Mouse (Mus musculus) CH12.LX (cell line): ENCODE results near the gene Pou2f3. TPM values are rescaled to one million over a fixed set of nuclear protein-coding genes. Genes with fewer than 3 reads are reported as not detected.

Experiments used
- DNase-seq: peaks from one replicate; pipeline ENCODE4 v3.0.0-alpha.2; 2013; ENCODE audit errors: extremely low read depth
- H3K27ac ChIP-seq: 2 replicates; pipeline ENCODE4 v1.5.1; 2012; ENCODE audit warnings: low read depth, mild to moderate bottlenecking, control low read depth, moderate library complexity; ENCODE audit not compliant: insufficient read depth
- H3K27me3 ChIP-seq: replicated peaks from 2 replicates; pipeline ENCODE3; 2012; ENCODE audit warnings: inconsistent platforms
- H3K36me3 ChIP-seq, 2 experiments: replicated peaks in 1 of 2; 2 replicates each; pipeline versions ENCODE3 to v1.6.1; 2012; ENCODE audit warnings: inconsistent platforms in 1 of 2, low read length in 1 of 2, mild to moderate bottlenecking in 1 of 2, mixed read lengths in 1 of 2, moderate library complexity in 1 of 2; ENCODE audit not compliant: control insufficient read depth in 1 of 2, insufficient read depth in 1 of 2
- H3K4me1 ChIP-seq, 2 experiments: 2 replicates each; pipeline ENCODE4 v1.6.1; 2012; ENCODE audit warnings: inconsistent platforms in 1 of 2, moderate library complexity in 1 of 2; ENCODE audit not compliant: insufficient read depth in 2 of 2, control insufficient read depth in 1 of 2
- H3K4me2 ChIP-seq: 2 replicates; pipeline ENCODE4 v1.6.1; 2012; ENCODE audit warnings: low read depth, mild to moderate bottlenecking, control low read depth; ENCODE audit not compliant: poor library complexity, insufficient read depth, severe bottlenecking
- H3K4me3 ChIP-seq, 3 experiments: fragments of 150-350 bp in 1 of 3; sonication (generic) in 1 of 3; replicated peaks in 1 of 3; 2 replicates each; pipeline versions ENCODE3 to v1.5.1; 2011 to 2012; ENCODE audit warnings: low read depth in 2 of 3, low read length in 2 of 3, mild to moderate bottlenecking in 2 of 3, moderate library complexity in 2 of 3, control low read depth in 1 of 3, improper control_type of control experiment in 1 of 3, inconsistent platforms in 1 of 3, mixed read lengths in 1 of 3; ENCODE audit not compliant: poor library complexity in 1 of 3
- H3K79me2 ChIP-seq: replicated peaks from 2 replicates; pipeline ENCODE4 v1.6.1; 2012; ENCODE audit warnings: mild to moderate bottlenecking, moderate library complexity; ENCODE audit not compliant: control insufficient read depth, poor library complexity, insufficient read depth, severe bottlenecking; ENCODE audit errors: extremely low read depth
- H3K9ac ChIP-seq: 2 replicates; pipeline ENCODE4 v1.6.1; 2012; ENCODE audit warnings: low read depth, mild to moderate bottlenecking, control low read depth, moderate library complexity; ENCODE audit not compliant: insufficient read depth
- H3K9me3 ChIP-seq: replicated peaks from 2 replicates; pipeline ENCODE3; 2012; ENCODE audit warnings: low read length, inconsistent platforms, mixed read lengths
- BHLHE40 ChIP-seq: IDR thresholded peaks from 2 replicates; pipeline ENCODE4 v1.6.1; 2011; ENCODE audit warnings: mild to moderate bottlenecking, low read depth, low read length, improper control_type of control experiment
- CHD2 ChIP-seq: IDR thresholded peaks from 2 replicates; pipeline ENCODE4 v1.6.1; 2011; ENCODE audit warnings: low read length, improper control_type of control experiment
- CTCF ChIP-seq, 2 experiments: IDR thresholded peaks in 1 of 2; conservative IDR thresholded peaks in 1 of 2; 2 replicates each; pipeline ENCODE4 v1.5.1; 2011 to 2012; ENCODE audit warnings: low read depth in 2 of 2, low read length in 2 of 2, improper control_type of control experiment in 1 of 2, inconsistent platforms in 1 of 2, mild to moderate bottlenecking in 1 of 2, moderate library complexity in 1 of 2
- ELF1 ChIP-seq: IDR thresholded peaks from 2 replicates; pipeline ENCODE4 v1.6.1; 2014; ENCODE audit warnings: low read depth, mild to moderate bottlenecking, inconsistent platforms, low read length, improper control_type of control experiment
- EP300 ChIP-seq: IDR thresholded peaks from 2 replicates; pipeline ENCODE4 v1.6.1; 2011; ENCODE audit warnings: low read length, improper control_type of control experiment
- GABPA ChIP-seq: IDR thresholded peaks from 2 replicates; pipeline ENCODE4 v1.6.1; 2012; ENCODE audit warnings: low read depth, low read length, improper control_type of control experiment, inconsistent platforms; ENCODE audit not compliant: insufficient replicate concordance
- JUND ChIP-seq: conservative IDR thresholded peaks from 2 replicates; pipeline ENCODE4 v1.6.1; 2011; ENCODE audit warnings: low read depth, low read length, improper control_type of control experiment
- KAT2A ChIP-seq: IDR thresholded peaks from 2 replicates; pipeline ENCODE4 v1.6.1; 2012; ENCODE audit warnings: low read length, improper control_type of control experiment, inconsistent platforms; ENCODE audit not compliant: insufficient replicate concordance
- MYC ChIP-seq: IDR thresholded peaks from 2 replicates; pipeline ENCODE4 v1.6.1; 2011; ENCODE audit warnings: low read depth, mild to moderate bottlenecking, improper control_type of control experiment, low read length
- NRF1 ChIP-seq: IDR thresholded peaks from 2 replicates; pipeline ENCODE4 v1.6.1; 2014; ENCODE audit warnings: low read depth, mild to moderate bottlenecking, inconsistent platforms, low read length, improper control_type of control experiment, moderate library complexity
- POLR2A ChIP-seq: IDR thresholded peaks from 2 replicates; pipeline ENCODE4 v1.6.1; 2011; ENCODE audit warnings: low read depth, mild to moderate bottlenecking, improper control_type of control experiment, low read length
- RAD21 ChIP-seq: IDR thresholded peaks from 2 replicates; pipeline ENCODE4 v1.6.1; 2011; ENCODE audit warnings: low read depth, mild to moderate bottlenecking, low read length, improper control_type of control experiment, moderate library complexity
- RCOR1 ChIP-seq: conservative IDR thresholded peaks from 2 replicates; pipeline ENCODE4 v1.6.1; 2012; ENCODE audit warnings: low read depth, mild to moderate bottlenecking, inconsistent platforms, low read length, improper control_type of control experiment
- TCF12 ChIP-seq: IDR thresholded peaks from 2 replicates; pipeline ENCODE4 v1.6.1; 2014; ENCODE audit warnings: low read depth, mild to moderate bottlenecking, inconsistent platforms, low read length, improper control_type of control experiment
- UBTF ChIP-seq: IDR thresholded peaks from 2 replicates; pipeline ENCODE4 v1.6.1; 2012; ENCODE audit warnings: low read depth, mild to moderate bottlenecking, inconsistent platforms, low read length, improper control_type of control experiment, moderate library complexity
- ZNF384 ChIP-seq: IDR thresholded peaks from 2 replicates; pipeline ENCODE4 v1.6.1; 2012; ENCODE audit warnings: low read depth, low read length, improper control_type of control experiment, inconsistent platforms
- dilution Hi-C: fragments of 300-500 bp; cut with MboI; formaldehyde crosslinking; loops from 2 replicates; pipeline ENCODE4 v1.14.3; 2020; ENCODE audit warnings: low sequenced_read_pairs; ENCODE audit not compliant: extremely low pct_unique_long_range_greater_than_20kb, extremely low pct_ligation_motif_present
- in situ Hi-C: fragments of 300-500 bp; cut with MboI; formaldehyde crosslinking; loops from 3 replicates; pipeline ENCODE4 v1.14.3; 2019; ENCODE audit warnings: low sequenced_read_pairs, low pct_ligation_motif_present, low pct_unique_long_range_greater_than_20kb, mixed read lengths
- polyA plus RNA-seq: library from polyadenylated mRNA; unstranded; fragments of >175 nt; gene quantifications from 2 replicates; pipeline ENCODE4 v1.2.1, GENCODE M21; 2012; ENCODE audit warnings: low read depth; ENCODE audit not compliant: insufficient read length
- total RNA-seq, 2 experiments: library from RNA; depleted of rRNA; stranded (reverse); fragments of 300-350 nt in 1 of 2; fragments of >200 nt in 1 of 2; gene quantifications; 2 replicates each; pipeline ENCODE4 v1.2.3; 2012 to 2014

Pou2f3 gene
- total and polyA plus RNA-seq, 3 experiments: 0.21 to 0.49 TPM; not detected in 1

DNA sequence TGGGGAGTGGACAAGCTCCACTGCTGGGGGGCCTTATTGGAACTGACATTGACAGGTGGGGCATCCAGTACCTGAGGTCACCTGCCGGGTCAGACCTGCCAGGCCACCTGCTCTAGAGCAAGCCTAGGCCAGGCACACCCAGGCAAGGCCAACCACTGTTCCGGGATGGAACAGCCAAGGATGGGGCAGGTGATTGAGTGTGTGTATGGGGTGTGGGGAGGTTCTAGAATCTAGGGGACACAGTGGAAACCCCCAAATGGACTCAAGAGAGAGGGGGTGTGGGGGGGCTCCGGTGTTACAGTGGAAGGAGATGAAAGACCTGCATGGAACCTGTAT, 21.2 kb downstream of the Pou2f3 start:
- Histone ChIP-seq H3K36me3 (no peaks in the 10 kb centered on the region), H3K9me3 (no peaks in the 10 kb centered on the region), H3K9ac (no peak overlapping the region), H3K79me2 (no peaks in the 10 kb centered on the region), H3K27me3 (peaks cover 54% of the 10 kb centered on the region), H3K4me2 (no peak overlapping the region), H3K4me3 (no peak overlapping the region), H3K4me1 (peaks cover 2 to 19% of the 10 kb centered on the region in 2 experiments), H3K27ac (no peak overlapping the region)
- dilution Hi-C loops: no loop called here
- TF ChIP-seq NRF1 (no peak), UBTF (no peak), RAD21 (no peak), ZNF384 (no peak), POLR2A (no peak), GABPA (no peak), EP300 (no peak), MYC (no peak), CTCF (conservative IDR thresholded peaks at IDR 0.05 in 1 of 2, IDR thresholded peaks at IDR 0.05 in 1 of 2; ENCODE audit: low read depth in 2 of 2, low read length in 2 of 2) (no peak), ELF1 (no peak), CHD2 (no peak)
- in situ Hi-C loops: no loop called here
- no peak for DNase-seq

DNA sequence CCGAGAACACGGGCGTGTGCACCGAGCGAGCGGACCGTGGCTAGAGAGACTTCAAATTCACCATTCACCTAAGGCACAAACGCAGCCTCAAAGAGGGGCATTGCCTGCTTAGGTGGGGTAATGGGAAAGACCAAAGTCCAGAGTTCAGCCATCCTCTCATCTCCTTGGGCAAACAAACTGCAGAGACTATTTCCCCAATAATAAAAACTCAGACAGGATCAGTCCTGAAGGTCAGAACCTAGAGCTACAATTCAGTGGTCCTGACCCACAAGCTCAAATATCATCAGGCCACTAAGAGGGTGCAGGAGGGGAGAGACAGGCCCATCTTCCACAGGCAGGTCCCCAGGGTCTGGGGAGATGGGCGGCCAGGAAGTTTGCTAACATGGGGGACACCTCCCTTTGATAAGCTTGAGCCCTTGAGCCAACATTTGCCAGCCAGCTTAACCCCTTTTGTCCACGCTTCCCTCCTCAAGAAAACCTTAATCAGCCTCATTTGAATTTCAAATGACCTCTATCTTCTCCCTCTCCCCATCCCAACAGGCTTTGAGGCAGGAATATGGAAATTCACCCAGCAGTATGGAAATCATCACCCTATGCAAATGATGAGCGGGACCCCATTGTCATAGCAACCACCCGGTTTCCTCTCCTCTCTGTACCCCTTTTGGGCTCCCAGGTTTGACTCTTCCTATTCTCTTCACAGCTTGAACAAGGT, 21.7 kb downstream of the Pou2f3 start:
- Histone ChIP-seq H3K9ac (no peak overlapping the region), H3K4me2 (no peak overlapping the region), H3K79me2 (no peaks in the 10 kb centered on the region), H3K4me1 (peaks cover 2 to 19% of the 10 kb centered on the region in 2 experiments), H3K9me3 (no peaks in the 10 kb centered on the region), H3K36me3 (no peaks in the 10 kb centered on the region), H3K27ac (no peak overlapping the region), H3K27me3 (peaks cover 53% of the 10 kb centered on the region), H3K4me3 (no peak overlapping the region)
- no peak for TF ChIP-seq MYC
- dilution Hi-C loops: no loop called here
- DNase-seq: peak; percentile 29
- in situ Hi-C loops: no loop called here

DNA sequence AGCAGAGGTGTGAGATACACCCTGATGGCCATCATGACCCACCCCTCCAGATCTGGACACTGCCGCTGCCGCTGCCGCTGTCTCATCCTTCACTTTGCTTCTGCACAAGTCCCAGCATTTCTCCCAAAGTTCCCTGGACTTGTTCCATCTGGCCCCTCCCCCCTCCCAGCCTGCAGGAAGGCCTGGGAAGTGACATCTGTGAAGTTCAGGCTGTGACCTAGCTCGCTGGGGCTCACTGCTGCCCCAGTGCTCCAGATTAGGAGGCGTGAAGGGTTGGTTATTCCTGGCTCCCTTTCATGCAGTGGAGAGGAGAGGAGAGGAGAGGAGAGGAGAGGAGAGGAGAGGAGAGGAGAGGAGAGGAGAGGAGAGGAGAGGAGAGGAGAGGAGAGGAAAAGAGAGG, 30.6 kb downstream of the Pou2f3 start:
- Histone ChIP-seq H3K79me2 (no peaks in the 10 kb centered on the region), H3K4me3 (no peak overlapping the region), H3K4me2 (no peak overlapping the region), H3K36me3 (no peaks in the 10 kb centered on the region), H3K9ac (no peak overlapping the region), H3K9me3 (no peaks in the 10 kb centered on the region), H3K27me3 (peaks cover 35% of the 10 kb centered on the region), H3K27ac (no peak overlapping the region), H3K4me1 (no peaks in the 10 kb centered on the region)
- dilution Hi-C loops: no loop called here
- in situ Hi-C loops: no loop called here
- DNase-seq: no peak
- no peak for TF ChIP-seq TCF12
- TF ChIP-seq KAT2A: no peak
- TF ChIP-seq NRF1: no peak
- TF ChIP-seq JUND: no peak
- TF ChIP-seq RAD21: no peak
- TF ChIP-seq RCOR1: no peak
- TF ChIP-seq BHLHE40: no peak
